Mouse (Mus musculus): ENCODE results near the gene Elobl.

The Elobl gene

DNA sequence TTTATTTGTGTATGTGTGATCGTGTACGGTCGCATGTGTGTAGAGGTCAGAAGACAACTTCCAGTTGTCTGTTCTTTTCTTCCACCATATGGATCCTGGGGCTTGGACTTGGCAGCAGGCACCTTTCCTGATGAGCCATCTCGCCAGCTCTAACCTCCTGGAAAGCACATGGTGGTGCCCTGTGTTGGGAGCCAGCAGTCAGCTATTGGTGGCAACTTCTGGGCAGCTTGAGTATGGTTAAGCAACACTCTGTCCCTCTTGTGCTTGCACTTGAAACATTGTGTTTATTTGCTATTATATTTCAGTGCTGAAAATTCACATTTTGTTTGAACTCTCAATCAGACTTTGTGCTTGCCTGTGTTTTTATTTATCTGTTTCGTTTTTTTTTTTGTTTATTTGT is 22.2 kb upstream of the Elobl start:
- no peak for DNase-seq (ENCODE audit: low spot score in 2 of 2)

DNA sequence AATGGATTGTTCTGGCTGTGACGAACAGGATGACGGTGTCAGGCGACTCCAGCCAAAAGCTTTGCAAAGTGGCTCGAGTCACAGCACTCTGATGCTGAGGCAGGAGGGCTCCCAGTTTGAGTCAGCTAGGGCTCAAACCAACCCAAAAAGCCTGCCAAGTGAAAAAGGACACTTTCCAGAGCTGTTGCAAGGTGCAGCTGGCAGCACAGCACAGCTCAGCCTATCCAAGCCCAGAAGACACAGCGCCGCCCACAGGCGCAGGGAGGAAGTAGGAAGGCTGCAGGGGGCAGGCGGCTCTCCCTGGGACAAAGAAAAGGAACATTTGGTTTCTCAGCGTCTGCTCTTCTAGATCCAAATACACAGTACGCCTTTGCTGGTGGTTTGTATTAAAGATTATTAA is 19.9 kb upstream of the Elobl start:
- no peak for DNase-seq (ENCODE audit: low spot score in 2 of 2)

DNA sequence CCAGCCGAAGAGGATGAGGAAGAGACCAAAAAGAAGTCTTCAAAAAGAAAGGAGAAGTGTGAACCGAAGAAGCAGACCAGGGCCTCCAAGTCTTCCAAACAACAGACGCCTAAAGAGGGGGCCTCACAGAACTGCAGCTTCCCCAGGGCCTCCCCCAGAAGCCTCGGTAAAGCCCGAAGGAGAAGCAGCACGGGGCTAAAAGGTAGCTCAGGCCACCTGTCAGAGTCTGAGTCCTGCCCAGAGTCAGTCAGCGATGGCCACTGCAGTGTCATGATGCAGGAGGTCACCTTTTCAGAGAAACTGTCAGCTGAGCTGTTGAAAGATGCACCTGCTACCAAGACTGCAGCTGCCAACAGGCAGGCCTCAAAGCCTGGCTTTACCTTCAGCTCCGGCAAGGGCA is 14.6 kb upstream of the Elobl start:
- no peak for DNase-seq (ENCODE audit: low spot score in 2 of 2)

DNA sequence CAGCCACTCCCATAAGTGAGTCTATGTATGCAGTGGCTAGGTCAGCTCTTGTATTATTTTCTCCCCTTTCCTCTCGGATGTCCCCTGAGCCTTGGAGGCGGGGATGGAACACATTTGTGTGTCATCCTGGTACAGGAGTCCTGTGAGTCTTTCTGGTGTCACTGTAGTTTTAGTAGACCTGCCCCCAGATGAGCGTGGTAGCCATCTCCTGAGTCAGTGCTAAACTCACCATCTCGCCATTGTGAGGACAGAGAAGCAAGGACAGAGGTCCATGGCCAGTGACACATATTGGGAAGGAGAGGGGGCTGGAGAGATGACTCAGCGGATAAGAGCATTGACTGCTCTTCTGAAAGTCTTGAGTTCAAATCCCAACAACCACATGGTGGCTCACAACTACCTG is 10.5 kb upstream of the Elobl start:
- no peak for DNase-seq (ENCODE audit: low spot score in 2 of 2)

DNA sequence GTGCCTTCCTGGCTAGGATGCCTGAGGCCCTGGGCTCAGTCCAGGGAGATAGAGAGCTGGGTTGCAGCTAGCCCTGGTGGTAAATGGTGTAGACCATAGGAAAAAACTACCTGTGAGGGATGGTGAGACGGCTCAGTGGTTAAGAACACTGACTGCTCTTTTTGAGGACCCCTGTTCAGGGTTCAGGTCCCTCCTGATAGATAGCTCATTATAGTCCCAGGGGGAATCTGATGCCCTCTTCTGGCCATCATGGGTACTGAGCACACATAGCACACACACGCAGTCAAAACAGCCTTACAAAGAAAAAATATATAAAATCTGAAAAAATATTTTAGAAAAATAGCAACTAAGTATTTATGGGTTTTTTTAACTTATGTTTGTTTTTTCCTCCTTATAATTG is 9.6 kb upstream of the Elobl start:
- DNase-seq (ENCODE audit: low spot score in 2 of 2), result no peak

DNA sequence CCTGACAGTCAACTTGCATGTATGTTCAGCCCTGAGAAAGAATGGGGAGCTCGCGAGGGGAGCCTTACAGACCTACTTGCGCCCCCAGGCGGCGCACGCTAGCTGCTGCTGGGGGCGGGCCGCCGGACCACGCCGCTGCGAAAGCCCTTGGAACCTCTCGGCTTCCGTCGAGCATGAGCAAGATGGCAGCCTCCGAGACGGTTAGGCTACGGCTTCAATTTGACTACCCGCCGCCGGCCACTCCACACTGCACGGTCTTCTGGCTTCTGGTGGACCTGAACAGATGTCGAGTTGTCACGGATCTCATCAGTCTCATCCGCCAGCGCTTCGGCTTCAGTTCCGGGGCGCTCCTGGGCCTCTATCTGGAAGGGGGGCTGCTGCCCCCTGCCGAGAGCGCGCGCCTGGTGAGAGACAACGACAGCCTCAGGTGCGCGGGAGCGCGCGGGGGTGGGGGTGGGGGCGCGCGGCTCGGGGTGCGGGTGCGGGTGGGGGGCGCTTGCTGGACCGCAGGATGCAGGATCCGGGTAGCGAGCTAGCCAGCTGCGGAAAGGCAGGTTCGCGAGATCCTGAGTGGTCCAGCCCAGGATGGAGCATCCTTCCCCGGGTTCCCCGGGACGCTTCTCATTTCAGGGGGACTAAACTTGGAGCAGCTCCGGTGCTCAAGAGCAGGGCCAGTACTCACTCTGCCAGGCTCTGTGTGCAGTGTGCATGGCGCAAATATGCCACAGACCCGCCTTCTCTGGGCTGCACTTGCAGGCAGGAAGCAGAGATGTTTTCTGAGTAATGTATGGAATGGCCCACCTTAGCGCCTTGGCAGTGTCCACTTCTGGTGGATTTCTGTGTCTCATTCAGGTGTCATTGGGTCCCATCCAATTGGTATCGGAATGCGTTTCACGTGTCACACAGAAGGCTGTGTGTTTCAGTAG is 7.3 kb upstream of the Elobl start:
- DNase-seq (ENCODE audit: low spot score in 2 of 2), result peak; percentile 88 to 91

DNA sequence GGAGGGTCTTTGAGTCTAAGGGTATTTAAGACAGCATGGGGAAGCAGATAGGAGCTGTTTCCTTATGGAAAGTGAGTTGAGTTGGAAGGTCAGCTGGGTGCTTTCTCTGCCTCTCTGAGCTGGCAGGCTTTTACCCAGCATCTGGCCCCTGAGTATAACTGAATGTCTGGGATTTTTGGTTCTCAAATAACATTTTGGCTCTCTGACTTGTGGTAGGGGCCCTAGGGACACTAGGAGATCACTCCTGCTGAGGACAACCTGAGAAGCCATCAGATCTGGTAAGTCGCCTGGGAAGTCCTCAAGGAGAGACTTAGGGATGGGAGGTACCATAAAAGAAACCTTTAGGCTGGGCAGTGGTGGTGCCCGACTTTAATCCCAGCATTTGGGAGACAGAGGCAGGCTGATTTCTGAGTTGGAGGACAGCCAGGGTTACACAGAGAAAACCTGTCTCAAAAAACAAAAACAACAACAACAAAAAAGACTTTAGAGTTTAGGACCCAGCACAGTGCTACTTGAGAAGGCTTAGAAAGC is 3.5 kb upstream of the Elobl start, which contains the start of gene Coil:
Coil (plus strand) TSS at position 51 of the 531 bp plus-strand sequence.
- DNase-seq (ENCODE audit: low spot score in 2 of 2), result no peak

DNA sequence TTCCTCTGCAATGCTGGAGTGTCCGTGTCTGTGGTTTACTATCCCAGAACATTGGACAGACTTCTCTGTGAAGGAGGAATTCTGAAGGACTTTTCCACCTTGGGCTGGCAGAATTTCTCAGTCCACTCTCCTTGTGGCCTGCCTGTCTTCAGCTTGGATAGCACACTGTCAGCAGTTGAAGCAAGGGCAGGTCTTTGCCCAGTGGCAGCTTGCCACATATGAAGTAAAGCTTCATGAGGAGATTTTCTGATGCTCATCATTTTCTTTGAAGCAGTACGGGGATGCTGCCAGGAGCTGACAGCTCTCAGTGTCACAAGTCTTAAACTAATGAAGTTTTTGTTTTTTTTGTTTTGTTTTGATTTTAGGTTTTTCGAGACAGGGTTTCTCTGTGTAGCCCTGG is 7.9 kb downstream of the Elobl start:
- DNase-seq (ENCODE audit: low spot score in 2 of 2), result no peak

DNA sequence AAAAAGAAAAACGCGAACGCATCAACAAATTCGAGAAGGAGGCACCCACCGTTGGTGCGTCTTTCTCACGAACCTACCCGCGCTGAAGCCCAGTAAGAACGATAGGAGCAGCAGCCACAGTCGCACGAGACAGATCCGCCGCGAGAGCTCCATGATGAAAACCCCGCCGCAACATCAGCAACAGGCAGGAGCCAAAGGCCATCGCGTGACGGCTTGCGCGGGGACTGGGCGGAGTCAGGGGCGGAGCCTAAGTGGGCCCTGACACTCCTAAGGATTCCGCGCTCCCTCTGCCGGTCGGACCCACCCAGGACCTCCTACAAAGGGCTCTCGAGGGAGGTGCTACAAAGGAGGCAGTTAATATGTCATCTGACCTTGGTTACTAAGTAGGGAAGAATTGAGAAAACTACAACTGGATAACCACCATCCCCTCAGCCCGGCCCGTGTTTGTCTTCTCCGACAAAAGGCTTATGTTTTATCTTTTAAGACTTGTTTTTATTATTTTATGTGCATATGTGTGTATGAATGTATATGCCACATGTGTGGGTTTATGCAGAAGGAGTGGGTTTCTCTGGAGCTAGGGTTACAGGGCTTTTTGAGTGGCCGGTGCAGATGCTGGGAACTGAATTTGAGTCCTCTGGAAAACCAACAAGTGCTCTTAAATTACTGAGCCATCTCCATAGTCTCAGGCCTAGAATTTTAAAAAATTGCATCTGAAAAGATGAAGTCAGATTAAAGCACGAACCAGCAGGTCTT is 11.3 kb downstream of the Elobl start, which contains the start of gene Scpep1:
Scpep1 (minus strand) TSS at position 249 of the 753 bp plus-strand sequence.
- peak; percentile 94 for DNase-seq (ENCODE audit: low spot score in 2 of 2)

DNA sequence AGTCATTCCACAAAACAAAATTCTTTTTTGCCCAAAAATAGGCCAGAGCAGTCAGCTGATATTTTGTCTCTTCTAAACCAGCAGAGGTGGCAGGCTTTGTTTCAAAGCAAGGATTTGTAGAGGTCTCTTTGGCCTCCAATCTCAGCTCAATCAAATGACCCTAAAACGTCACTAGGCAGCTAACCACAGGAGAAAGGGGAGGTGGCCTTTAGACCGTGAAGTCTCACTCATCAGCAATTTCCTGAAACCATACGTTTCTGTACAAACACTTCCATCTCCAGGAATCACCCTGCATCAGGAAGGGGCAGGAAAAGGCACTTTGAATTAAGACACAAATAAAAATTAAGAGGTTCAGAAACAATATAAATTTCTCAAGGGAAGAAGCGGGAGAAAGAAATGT is 11.9 kb downstream of the Elobl start:
- DNase-seq (ENCODE audit: low spot score in 2 of 2), result no peak

DNA sequence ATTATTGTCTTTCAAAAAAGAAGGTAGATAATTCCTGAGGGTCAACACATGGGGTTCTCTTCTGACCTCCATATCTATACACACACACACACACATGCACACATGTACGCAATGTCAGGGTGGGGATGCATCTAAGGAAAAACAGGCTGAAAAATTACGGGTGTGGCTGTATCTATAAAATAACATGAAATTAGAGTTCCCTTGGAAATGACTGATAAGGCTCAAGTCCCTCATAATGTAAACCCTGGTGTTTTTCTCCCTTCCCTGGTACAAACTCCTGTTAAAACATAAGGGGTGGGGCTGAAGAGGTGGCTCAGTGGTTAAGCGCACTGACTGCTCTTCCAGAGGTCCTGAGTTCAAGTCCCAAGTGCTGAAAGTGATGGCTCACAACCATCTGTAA is 13.1 kb downstream of the Elobl start:
- no peak for DNase-seq (ENCODE audit: low spot score in 2 of 2)

DNA sequence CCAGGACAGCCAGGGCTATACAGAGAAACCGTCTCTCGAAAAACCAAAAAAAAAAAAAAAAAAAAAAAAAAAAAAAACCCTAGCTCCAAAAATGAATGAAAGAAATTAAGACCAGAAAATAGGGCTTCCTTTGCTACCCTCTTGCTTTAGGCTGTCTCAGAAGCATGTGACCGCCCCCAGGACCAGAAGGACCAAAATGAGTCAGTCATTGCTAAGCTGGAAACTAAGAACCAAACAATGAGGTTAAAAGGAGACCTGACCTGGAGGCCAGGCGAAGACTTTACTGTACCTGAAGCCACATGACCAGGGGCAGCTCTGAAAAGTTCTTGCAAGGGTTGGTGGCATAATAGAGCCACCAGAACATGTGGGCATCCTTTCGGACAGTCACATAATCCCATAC is 14.6 kb downstream of the Elobl start:
- DNase-seq (ENCODE audit: low spot score in 2 of 2), result no peak

DNA sequence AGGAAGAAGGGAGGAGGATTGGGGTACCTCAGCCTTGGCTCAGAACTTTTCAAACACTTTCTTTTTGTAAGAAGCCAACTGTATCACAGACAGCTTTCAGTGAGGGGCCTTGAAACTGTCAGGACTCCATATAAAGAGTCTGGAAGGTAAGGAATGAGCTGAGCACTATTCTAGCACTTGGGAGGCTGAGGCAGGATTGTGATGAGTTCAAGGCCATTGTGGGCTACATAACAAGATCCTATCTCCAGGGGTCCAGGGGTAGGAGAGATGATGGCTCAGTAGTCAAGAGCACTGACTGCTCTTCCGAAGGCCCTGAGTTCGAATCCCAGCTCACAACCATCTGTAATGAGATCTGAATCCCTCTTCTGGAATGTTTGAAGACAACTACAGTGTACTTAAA is 15.2 kb downstream of the Elobl start:
- DNase-seq (ENCODE audit: low spot score in 2 of 2), result no peak

DNA sequence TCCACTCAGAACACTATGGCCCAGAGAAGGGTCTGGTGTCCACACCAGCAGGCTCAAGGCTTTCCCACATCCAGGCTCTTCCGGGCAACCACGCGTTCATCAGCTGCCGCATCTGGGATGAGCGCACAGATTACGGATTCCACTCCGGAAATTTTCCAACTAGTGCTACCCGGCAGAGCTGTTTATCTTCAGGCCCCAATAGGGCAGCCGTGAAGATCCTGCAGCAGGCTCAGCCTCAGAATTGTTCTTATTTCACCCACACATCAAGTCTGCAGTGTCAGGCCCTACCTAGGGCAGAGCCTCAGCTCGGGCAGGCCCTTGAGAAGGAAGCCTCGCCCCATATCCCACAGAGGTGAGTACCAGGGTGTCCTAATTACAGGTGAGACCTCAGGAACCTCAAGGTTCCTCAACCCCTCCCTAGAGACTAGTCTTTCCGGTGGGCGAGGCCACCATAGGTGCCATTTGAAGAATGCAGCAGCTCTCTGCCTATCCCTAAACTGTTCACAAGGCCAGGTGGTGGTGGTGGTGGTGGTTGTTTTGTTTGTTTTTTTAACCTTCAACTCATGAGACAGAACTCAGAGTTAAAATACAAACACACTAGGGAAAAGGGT is 16.0 kb downstream of the Elobl start:
- DNase-seq (ENCODE audit: low spot score in 2 of 2), result no peak

DNA sequence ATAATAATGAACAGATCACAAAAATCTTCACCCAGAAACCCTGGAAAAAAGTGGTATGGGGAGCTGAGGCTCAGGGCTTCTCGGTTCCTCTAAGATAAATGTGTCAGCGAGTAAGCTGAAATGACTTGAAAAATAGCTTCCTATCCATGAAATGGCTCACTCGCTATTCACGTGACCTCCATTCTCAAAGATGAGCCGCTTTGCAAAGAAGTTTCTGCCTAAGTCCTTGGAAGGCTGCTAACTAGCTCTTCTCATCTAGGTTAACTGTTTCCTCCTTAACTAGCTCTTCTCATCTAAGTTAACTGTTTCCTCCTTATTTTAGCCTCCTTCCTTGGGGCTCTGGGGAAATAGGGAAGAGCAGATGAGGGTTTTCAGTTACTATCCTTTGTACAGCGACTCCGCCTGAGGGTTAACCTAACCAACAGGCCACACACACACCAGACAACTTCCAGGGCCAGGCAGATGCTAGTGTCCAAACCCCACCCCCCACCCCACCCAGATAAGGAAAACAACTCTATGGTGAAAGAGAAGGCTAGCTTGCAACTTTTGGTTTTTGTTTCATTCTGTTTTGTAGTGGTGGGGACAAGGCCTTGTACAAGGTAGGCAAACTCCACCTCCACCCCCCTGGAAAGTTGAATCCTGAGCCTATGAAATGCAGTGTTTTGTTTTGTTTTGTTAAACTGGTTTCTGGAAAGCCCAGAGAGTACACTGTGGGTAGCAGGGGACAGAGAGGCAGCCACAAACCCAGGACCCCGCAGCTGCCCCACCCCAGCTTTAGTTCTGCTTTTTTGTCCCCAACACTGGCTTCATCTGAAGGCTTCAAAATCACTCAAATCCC is 16.7 kb downstream of the Elobl start:
- DNase-seq (ENCODE audit: low spot score in 2 of 2), result no peak

DNA sequence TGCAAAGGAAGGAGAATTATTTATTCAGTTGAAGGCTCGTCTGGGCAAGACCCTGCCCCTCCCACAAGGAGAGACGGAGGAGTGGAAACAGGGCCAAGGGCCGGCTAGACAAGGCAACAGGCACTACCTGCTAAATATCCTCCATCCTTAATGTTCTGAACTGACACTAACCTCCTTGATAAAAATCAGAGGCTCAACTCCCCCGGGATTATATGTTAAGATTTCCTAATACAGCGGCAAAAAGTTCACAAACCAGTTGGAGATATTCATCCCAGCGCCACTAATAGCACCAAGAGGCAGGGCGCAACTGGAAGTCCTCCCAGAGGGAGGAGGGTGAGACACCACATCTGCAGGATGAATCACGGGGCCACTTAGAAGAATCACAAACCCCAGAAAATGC is 17.8 kb downstream of the Elobl start:
- DNase-seq (ENCODE audit: low spot score in 2 of 2), result no peak

DNA sequence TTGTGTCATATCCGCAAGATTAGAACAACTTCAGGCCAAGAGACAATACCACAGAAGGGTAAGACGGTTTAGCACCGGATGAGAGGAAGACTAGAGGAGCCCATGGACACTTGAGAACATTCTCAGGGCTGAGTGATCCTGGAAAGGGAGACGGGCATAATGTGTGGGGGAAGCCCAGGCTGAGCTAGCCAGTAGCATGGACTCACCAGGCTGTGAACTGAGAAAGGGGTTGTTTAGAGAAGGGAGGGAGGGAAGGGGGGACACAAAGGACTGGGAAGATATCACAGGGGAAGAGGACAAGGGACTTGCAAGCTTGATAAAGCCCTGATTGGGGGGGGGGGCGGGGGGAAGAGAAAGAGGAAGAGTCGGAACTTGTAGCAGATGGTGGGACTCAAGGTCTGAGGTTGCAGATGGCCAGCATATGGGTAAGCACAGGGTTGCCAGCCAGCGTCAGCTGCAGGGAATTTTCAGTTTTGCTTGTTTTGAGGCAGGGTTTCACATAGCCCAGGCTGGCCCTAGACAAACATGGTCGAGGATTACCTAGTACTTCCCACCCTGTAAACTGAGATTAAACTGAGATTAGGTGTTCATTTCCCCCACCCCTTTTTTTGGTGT is 20.7 kb downstream of the Elobl start:
- no peak for DNase-seq (ENCODE audit: low spot score in 2 of 2)

DNA sequence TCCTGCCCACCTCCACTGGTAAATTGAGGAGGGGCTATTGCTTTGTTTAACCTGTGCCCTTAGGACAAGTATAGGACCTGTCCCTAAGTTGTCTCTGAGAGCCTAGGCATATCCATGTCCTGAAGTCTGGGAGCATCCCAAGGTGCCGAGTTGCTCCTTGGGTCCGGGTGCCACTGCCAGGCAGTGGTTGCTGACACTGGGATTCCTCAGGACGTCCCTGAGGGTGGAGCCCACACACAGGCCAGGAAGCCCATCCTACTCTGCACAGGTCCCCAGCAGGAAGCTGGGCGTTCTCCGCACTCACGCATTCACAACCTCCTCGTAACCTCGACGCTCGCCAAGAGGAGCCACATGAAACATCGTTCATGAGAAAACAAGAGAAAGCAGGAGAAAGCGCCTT is 25.2 kb downstream of the Elobl start:
- DNase-seq (ENCODE audit: low spot score in 2 of 2), result no peak

DNA sequence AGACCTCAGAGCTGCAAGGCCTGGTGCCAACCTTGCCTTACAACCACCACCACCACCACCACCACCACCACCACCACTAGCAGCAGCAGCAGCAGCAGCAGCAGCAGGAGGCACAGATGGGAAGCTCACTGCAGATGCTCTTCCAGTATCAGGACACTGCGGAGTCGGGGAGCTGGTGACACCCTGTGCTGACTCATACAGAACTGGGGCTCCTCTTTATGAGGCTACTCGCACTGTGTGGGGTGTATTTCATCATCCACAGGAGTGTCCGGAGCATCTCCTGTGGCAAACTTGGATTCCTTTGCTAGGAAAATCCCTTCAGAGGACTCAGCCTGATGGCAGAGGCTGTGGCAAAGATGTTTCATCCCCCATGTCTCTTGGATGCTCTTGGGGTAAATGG is 27.1 kb downstream of the Elobl start:
- DNase-seq (ENCODE audit: low spot score in 2 of 2), result no peak

DNA sequence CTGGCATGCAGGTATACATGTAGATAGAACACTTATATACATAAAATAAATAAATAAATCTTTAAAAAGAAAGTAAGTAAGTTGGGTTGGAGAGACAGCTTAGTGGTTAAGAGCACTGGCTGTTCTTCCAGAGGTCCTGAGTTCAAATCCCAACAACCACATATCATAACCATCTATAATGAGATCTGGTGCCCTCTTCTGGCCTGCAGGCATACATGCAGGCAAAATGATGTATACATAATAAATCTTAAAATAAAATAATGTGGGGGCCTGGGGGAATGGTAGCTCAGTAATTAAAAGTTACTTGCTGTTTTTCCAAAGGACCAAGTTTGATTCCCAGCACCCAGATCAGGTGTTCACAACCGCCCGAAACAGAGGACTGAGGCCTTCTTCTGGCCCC is 28.0 kb downstream of the Elobl start:
- no peak for DNase-seq (ENCODE audit: low spot score in 2 of 2)

DNA sequence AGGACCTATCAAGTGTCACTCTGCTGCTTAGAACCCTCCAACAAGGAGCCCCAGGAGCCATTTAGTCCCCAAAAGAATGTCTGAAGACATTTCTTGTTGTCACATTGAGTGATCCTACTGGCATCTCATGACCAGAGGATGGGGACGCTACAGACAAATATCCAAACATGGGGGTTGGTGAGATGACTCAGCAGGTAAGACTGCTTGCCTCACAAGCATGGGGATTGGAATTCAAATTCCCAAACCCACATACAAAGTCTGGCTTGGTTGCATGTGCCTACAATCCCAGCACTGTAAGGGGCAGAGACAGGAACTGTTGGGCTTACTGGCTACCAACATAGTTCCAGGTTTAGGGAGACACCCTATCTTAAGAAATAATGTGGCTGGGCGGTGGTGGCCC is 28.8 kb downstream of the Elobl start:
- no peak for DNase-seq (ENCODE audit: low spot score in 2 of 2)
